8 mouse cellular contexts compared by ENCODE assay signal in the genomic region with DNA sequence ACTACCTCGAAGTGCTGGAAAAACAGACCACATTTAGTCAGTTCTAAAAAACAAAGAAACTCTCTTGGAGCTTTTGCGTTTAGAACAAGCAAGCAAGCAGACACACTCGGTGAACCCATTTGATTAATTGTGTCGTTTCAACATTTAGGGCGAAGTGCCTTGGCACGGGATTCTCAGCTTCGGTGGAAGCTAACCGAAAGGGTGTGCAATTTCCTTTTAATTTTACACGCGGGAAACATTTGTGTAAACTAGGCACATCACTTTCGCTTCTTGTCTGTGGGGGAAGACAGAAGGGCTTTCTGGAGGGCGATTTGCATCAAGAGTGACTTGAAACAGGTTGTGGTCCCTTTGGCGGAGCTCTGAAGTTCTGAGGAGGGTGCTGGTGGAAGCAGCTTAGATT. TPM values are rescaled to one million over a fixed set of nuclear protein-coding genes. Genes with fewer than 3 reads are reported as not detected.
DNase-seq lines count a peak whose midpoint lies in the region; ATAC-seq and TF ChIP-seq lines count a peak whose summit lies in the region.

No protein-coding gene starts in this region.

- peak overlapping the region; percentile 2; the same call in 1 of the 2 replicates for H3K9ac ChIP-seq in kidney, postnatal 0 days (ENCODE audit: low read depth, low read length)
- peak overlapping the region; percentile 52 for H3K9ac ChIP-seq in hindbrain, embryonic 15.5 days
- H3K9ac ChIP-seq in midbrain, embryonic 16.5 days (ENCODE audit: low read depth, low read length) = peak overlapping the region; percentile 65; the same call in 1 of the 2 replicates

- H3K27me3 ChIP-seq in kidney, postnatal 0 days (ENCODE audit: insufficient read depth, low read length) = peaks cover 34% of the 10 kb centered on the region
- peaks cover 49% of the 10 kb centered on the region for H3K27me3 ChIP-seq in embryonic facial prominence, embryonic 10.5 days (replicated peaks; ENCODE audit: low read depth, poor library complexity, severe bottlenecking)
- no peaks in the 10 kb centered on the region for H3K27me3 ChIP-seq in hindbrain, embryonic 15.5 days
- no peaks in the 10 kb centered on the region for H3K27me3 ChIP-seq in midbrain, embryonic 16.5 days (ENCODE audit: control insufficient read depth, insufficient read depth, low read depth, low read length)

- H3K4me2 ChIP-seq in kidney, postnatal 0 days (ENCODE audit: low read length) = peak overlapping the region; percentile 66
- peak overlapping the region; percentile 79 for H3K4me2 ChIP-seq in hindbrain, embryonic 15.5 days
- peak overlapping the region; percentile 82 for H3K4me2 ChIP-seq in midbrain, embryonic 16.5 days (ENCODE audit: low read length)

- DNase-seq in kidney, postnatal 0 days (ENCODE audit: low spot score) = no peak
- no peak for DNase-seq in kidney, adult 9 months
- no peak for DNase-seq in embryonic facial prominence, embryonic 10.5 days (ENCODE audit: low spot score)
- no peak for DNase-seq in urinary bladder, adult 18-20 months (ENCODE audit: low spot score in 2 of 2)
- DNase-seq in testis, postnatal 14 days (ENCODE audit: low spot score) = no peak
- DNase-seq in Muller cell, postnatal 12 days (ENCODE audit: inconsistent ontology term) = no peak

- no peak for TF ChIP-seq CTCF in kidney, postnatal 0 days (IDR thresholded peaks at IDR 0.05; ENCODE audit: low read depth)

- WGBS in kidney, postnatal 0 days = 1% methylated on average over 13 of the region's 13 CpGs
- 13% methylated on average over 13 of the region's 13 CpGs for WGBS in embryonic facial prominence, embryonic 10.5 days
- 10% methylated on average over 13 of the region's 13 CpGs for WGBS in hindbrain, embryonic 15.5 days
- WGBS in midbrain, embryonic 16.5 days = 18% methylated on average over 13 of the region's 13 CpGs

- ATAC-seq in kidney, postnatal 0 days (replicated peaks; ENCODE audit: low FRiP score, low read depth) = no peak
- no peak for ATAC-seq in hindbrain, embryonic 15.5 days (ENCODE audit: low FRiP score, low read depth)
- ATAC-seq in midbrain, embryonic 16.5 days = no peak

- no peaks in the 10 kb centered on the region for H3K36me3 ChIP-seq in kidney, postnatal 0 days (ENCODE audit: insufficient read depth, low read length)
- H3K36me3 ChIP-seq in embryonic facial prominence, embryonic 10.5 days (replicated peaks) = peaks cover 9% of the 10 kb centered on the region; the same call in 1 of the 2 replicates
- H3K36me3 ChIP-seq in hindbrain, embryonic 15.5 days = peaks cover 10% of the 10 kb centered on the region
- H3K36me3 ChIP-seq in midbrain, embryonic 16.5 days (ENCODE audit: control insufficient read depth, insufficient read depth, low read length) = peaks cover 11% of the 10 kb centered on the region

- H3K4me3 ChIP-seq in kidney, postnatal 0 days (replicated peaks; ENCODE audit: low read depth, low read length) = peak overlapping the region; percentile 29
- peak overlapping the region; percentile 62 for H3K4me3 ChIP-seq in embryonic facial prominence, embryonic 10.5 days
- peak overlapping the region; percentile 41 for H3K4me3 ChIP-seq in hindbrain, embryonic 15.5 days
- H3K4me3 ChIP-seq in midbrain, embryonic 16.5 days (ENCODE audit: low read depth, low read length) = peak overlapping the region; percentile 48

- peaks cover 7% of the 10 kb centered on the region; the same call in 1 of the 2 replicates for H3K4me1 ChIP-seq in kidney, postnatal 0 days (replicated peaks; ENCODE audit: insufficient read depth, low read length)
- H3K4me1 ChIP-seq in embryonic facial prominence, embryonic 10.5 days = peaks cover 29% of the 10 kb centered on the region
- peaks cover 27% of the 10 kb centered on the region for H3K4me1 ChIP-seq in hindbrain, embryonic 15.5 days (replicated peaks)
- H3K4me1 ChIP-seq in midbrain, embryonic 16.5 days (ENCODE audit: control insufficient read depth, insufficient read depth, low read length) = peaks cover 18% of the 10 kb centered on the region

- no peaks in the 10 kb centered on the region for H3K9me3 ChIP-seq in kidney, postnatal 0 days (replicated peaks; ENCODE audit: low read length)
- no peaks in the 10 kb centered on the region for H3K9me3 ChIP-seq in embryonic facial prominence, embryonic 10.5 days
- no peaks in the 10 kb centered on the region for H3K9me3 ChIP-seq in hindbrain, embryonic 15.5 days
- H3K9me3 ChIP-seq in midbrain, embryonic 16.5 days (replicated peaks; ENCODE audit: control insufficient read depth, low read length, poor library complexity, severe bottlenecking) = no peaks in the 10 kb centered on the region

- no peak overlapping the region for H3K27ac ChIP-seq in kidney, postnatal 0 days
- peak overlapping the region; percentile 77 for H3K27ac ChIP-seq in embryonic facial prominence, embryonic 10.5 days (replicated peaks)
- H3K27ac ChIP-seq in hindbrain, embryonic 15.5 days (replicated peaks) = peak overlapping the region; percentile 23; the same call in 1 of the 2 replicates
- no peak overlapping the region for H3K27ac ChIP-seq in midbrain, embryonic 16.5 days (ENCODE audit: low read length)

RNA-seq across cellular contexts. Expression of a gene that starts 6.9 kb away (rescaled TPM):
- 0.06 and 0.08 TPM in 2 replicates for polyA plus RNA-seq in kidney, postnatal 0 days (2015; fragmentation: Nextera tagmentation; extraction: Ambion mirVana)
- polyA plus RNA-seq in embryonic facial prominence, embryonic 10.5 days (2016; fragmentation: Nextera tagmentation; extraction: Ambion mirVana) = 7.2 and 7.9 TPM in 2 replicates
- polyA plus RNA-seq in hindbrain, embryonic 15.5 days (2015; fragmentation: Nextera tagmentation; extraction: Ambion mirVana) = 33.8 and 40.8 TPM in 2 replicates
- polyA plus RNA-seq in midbrain, embryonic 16.5 days (2015; fragmentation: Nextera tagmentation; extraction: Ambion mirVana) = 34.3 and 35.0 TPM in 2 replicates

Comparison
In these comparisons a context has a peak if more than half of its experiments do, and no peak if none do; other contexts are left out.
1. H3K27ac ChIP-seq: peak in embryonic facial prominence, embryonic 10.5 days (single experiment) and hindbrain, embryonic 15.5 days (single experiment); none in kidney, postnatal 0 days (single experiment) and midbrain, embryonic 16.5 days (single experiment).
2. H3K9ac ChIP-seq: peak in every context shown above with its lines; median percentile 65 in midbrain, embryonic 16.5 days; 52 in hindbrain, embryonic 15.5 days; 2 in kidney, postnatal 0 days.
3. Peak in every context shown above with its lines, with median percentiles within 50 percentile points of each other: H3K4me2 ChIP-seq and H3K4me3 ChIP-seq.